Mouse (Mus musculus) midbrain, embryonic 10.5 days (tissue): ENCODE measurements around the gene Sbno2. TPM values are rescaled to one million over a fixed set of nuclear protein-coding genes. Genes with fewer than 3 reads are reported as not detected.

Experiments
- DNase-seq: peaks from one replicate; pipeline ENCODE4 v3.0.0-alpha.2; 2017; ENCODE audit warnings: low spot score
- H3K27ac ChIP-seq: fragments of 300-500 bp; sonication (generic); replicated peaks from 2 replicates; pipeline ENCODE4 v1.5.1; 2016; ENCODE audit warnings: mild to moderate bottlenecking
- H3K27me3 ChIP-seq: fragments of 300-500 bp; sonication (generic); 2 replicates; pipeline ENCODE4 v1.6.1; 2016; ENCODE audit warnings: low read depth, mild to moderate bottlenecking; ENCODE audit not compliant: poor library complexity, severe bottlenecking
- H3K36me3 ChIP-seq: fragments of 300-500 bp; sonication (generic); 2 replicates; pipeline ENCODE4 v1.6.1; 2016; ENCODE audit warnings: mild to moderate bottlenecking, moderate library complexity
- H3K4me1 ChIP-seq: fragments of 300-500 bp; sonication (generic); 2 replicates; pipeline ENCODE4 v1.6.1; 2016
- H3K4me3 ChIP-seq: fragments of 300-500 bp; sonication (generic); 2 replicates; pipeline ENCODE4 v1.5.1; 2016; ENCODE audit warnings: mild to moderate bottlenecking, moderate library complexity
- H3K9me3 ChIP-seq: fragments of 300-500 bp; sonication (generic); replicated peaks from 2 replicates; pipeline ENCODE4 v1.6.1; 2016; ENCODE audit warnings: mild to moderate bottlenecking
- WGBS: fragments of 180-500 bp; shearing (Covaris S2); methylation state at CpG from one replicate; pipeline ENCODE4 v1.1.7; 2016; 5-methylcytosine and 5-hydroxymethylcytosine counted together
- polyA plus RNA-seq: library from polyadenylated mRNA; unstranded; fragments of >200 nt; fragmentation: Nextera tagmentation; extraction: Ambion mirVana; gene quantifications from 2 replicates; pipeline ENCODE4 v1.2.1, GENCODE M21; 2016

Gene Sbno2
- polyA plus RNA-seq, 1 experiment from 2014 or later, result 15.0 TPM

GRCm38 (mm10) chr10:80091527-80091926 lies 13.8 kb downstream of the Sbno2 start:
- no peaks in the 10 kb centered on the region for H3K9me3 ChIP-seq
- 0 out of 2 replicates have a peak, but pooled peaks cover 4% of the 10 kb centered on the region for H3K36me3 ChIP-seq
- WGBS, result 93% methylated on average over 6 of the region's 6 CpGs
- 0 out of 2 replicates have a peak, but pooled peaks cover 6% of the 10 kb centered on the region for H3K4me1 ChIP-seq
- no peak overlapping the region for H3K27ac ChIP-seq
- no peak overlapping the region for H3K4me3 ChIP-seq
- no peak for DNase-seq
- no peaks in the 10 kb centered on the region for H3K27me3 ChIP-seq

DNA sequence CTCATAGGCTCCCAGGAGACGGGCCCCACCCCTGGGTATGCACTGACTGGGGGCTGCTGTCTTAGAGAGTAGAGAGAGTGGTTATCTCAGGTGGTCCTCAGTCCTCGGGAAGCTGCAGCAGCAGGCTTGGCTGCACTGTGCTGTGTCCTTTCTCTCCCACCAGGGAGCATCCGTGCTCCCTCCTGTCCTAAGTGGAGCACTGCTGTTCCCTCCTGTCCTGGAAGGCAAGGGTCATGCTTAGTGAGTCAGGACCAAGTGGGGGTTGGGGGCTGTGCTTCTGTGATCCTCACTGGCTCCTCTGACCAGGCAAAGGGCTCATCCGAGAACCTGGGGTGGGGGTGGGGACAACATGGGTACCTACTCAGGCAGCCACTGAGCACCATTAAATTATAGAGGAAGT lies 16.2 kb downstream of the Sbno2 start:
- H3K9me3 ChIP-seq, result no peaks in the 10 kb centered on the region
- WGBS, result 58% methylated on average over 4 of the region's 4 CpGs
- no peak for DNase-seq
- H3K27me3 ChIP-seq, result no peaks in the 10 kb centered on the region
- H3K4me1 ChIP-seq, result 0 out of 2 replicates have a peak, but pooled peaks cover 3% of the 10 kb centered on the region
- peaks cover 22% of the 10 kb centered on the region for H3K36me3 ChIP-seq
- no peak overlapping the region for H3K27ac ChIP-seq
- no peak overlapping the region for H3K4me3 ChIP-seq

GRCm38 (mm10) chr10:80087483-80087882 lies 17.9 kb downstream of the Sbno2 start:
- Histone ChIP-seq H3K9me3 (no peaks in the 10 kb centered on the region), H3K27ac (no peak overlapping the region), H3K27me3 (no peaks in the 10 kb centered on the region), H3K4me1 (0 out of 2 replicates have a peak, but pooled peaks cover 3% of the 10 kb centered on the region), H3K36me3 (peaks cover 39% of the 10 kb centered on the region), H3K4me3 (no peak overlapping the region)
- DNase-seq, result no peak
- WGBS, result 93% methylated on average over 8 of the region's 8 CpGs

DNA sequence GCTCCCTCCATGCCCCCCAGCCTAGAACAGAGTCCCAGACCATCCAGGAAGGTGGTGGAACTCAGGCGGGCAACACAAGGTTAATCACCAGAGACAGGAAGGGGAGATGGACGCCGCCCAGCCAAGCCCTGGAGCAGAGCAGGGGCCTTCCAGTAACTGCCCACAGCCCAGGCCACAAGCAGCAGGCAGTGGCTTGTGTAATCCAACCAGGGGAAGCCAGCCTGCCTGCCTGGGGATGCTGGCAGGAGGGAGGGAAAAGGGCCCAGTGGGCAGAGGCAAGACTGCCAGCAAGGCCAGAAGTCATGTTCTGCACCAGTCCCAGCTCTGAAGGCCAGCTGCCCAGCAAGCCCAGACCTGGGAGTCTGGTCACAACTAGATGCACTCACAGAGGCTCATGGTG lies 18.5 kb downstream of the Sbno2 start:
- H3K27me3 ChIP-seq, result no peaks in the 10 kb centered on the region
- H3K4me3 ChIP-seq, result no peak overlapping the region
- WGBS, result 85% methylated on average over 3 of the region's 3 CpGs
- peaks cover 45% of the 10 kb centered on the region for H3K36me3 ChIP-seq
- 0 out of 2 replicates have a peak, but pooled peaks cover 3% of the 10 kb centered on the region for H3K4me1 ChIP-seq
- H3K27ac ChIP-seq, result no peak overlapping the region
- DNase-seq, result no peak
- H3K9me3 ChIP-seq, result no peaks in the 10 kb centered on the region

- H3K36me3 ChIP-seq, result peaks cover 60% of the 10 kb centered on the region
- H3K4me1 ChIP-seq, result 0 out of 2 replicates have a peak, but pooled peaks cover 5% of the 10 kb centered on the region
- 87% methylated on average over 9 of the region's 9 CpGs for WGBS
- no peaks in the 10 kb centered on the region for H3K27me3 ChIP-seq
- H3K27ac ChIP-seq, result no peak overlapping the region
- H3K4me3 ChIP-seq, result no peak overlapping the region
- H3K9me3 ChIP-seq, result no peaks in the 10 kb centered on the region
- no peak for DNase-seq
Observed at GRCm38 (mm10) chr10:80084817-80085487, 20.4 kb downstream of the Sbno2 start.

GRCm38 (mm10) chr10:80081075-80081474 lies 24.3 kb downstream of the Sbno2 start:
- H3K36me3 ChIP-seq, result peaks cover 72% of the 10 kb centered on the region
- 84% methylated on average over 3 of the region's 3 CpGs for WGBS
- H3K4me1 ChIP-seq, result peaks cover 8% of the 10 kb centered on the region; the same call in 1 of the 2 replicates

GRCm38 (mm10) chr10:80080396-80081070 lies 24.8 kb downstream of the Sbno2 start:
- H3K36me3 ChIP-seq, result peaks cover 71% of the 10 kb centered on the region
- no peaks in the 10 kb centered on the region for H3K27me3 ChIP-seq
- H3K4me1 ChIP-seq, result peaks cover 13% of the 10 kb centered on the region
- no peak overlapping the region for H3K27ac ChIP-seq
- no peak for DNase-seq
- no peak overlapping the region for H3K4me3 ChIP-seq
- H3K9me3 ChIP-seq, result no peaks in the 10 kb centered on the region
- WGBS, result 90% methylated on average over 16 of the region's 16 CpGs

More at GRCm38 (mm10) chr10:80081075-80081474, 24.3 kb downstream of the Sbno2 start:
- DNase-seq, result no peak
- no peak overlapping the region for H3K27ac ChIP-seq
- H3K4me3 ChIP-seq, result no peak overlapping the region
- no peaks in the 10 kb centered on the region for H3K27me3 ChIP-seq
- H3K9me3 ChIP-seq, result no peaks in the 10 kb centered on the region

GRCm38 (mm10) chr10:80078366-80078765 lies 27.0 kb downstream of the Sbno2 start:
- 82% methylated on average over 1 of the region's 1 CpGs for WGBS
- Histone ChIP-seq H3K4me3 (no peak overlapping the region), H3K27ac (no peak overlapping the region), H3K9me3 (no peaks in the 10 kb centered on the region), H3K36me3 (peaks cover 50% of the 10 kb centered on the region), H3K27me3 (0 out of 2 replicates have a peak, but pooled peaks cover 6% of the 10 kb centered on the region), H3K4me1 (peaks cover 23% of the 10 kb centered on the region)
- no peak for DNase-seq

DNA sequence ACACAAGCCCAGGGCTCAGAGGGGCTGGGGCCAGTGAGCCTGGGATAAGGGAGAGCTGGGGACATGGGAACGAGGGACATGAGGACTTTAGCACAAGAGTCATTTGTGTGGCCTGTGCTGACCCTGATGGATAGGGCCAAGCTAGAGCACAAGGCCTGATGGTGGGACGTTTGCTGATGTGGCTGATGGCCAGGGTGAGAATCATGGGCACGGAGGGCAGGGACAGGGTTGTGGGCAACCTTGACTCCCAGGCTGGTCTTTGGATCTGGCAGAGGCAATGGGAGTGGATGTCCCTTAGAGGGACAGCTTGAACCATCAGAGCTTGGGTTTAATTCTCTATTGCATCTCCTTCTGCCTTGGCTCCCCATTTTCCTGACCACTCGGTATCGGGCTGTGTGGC lies 28.1 kb downstream of the Sbno2 start:
- peaks cover 23% of the 10 kb centered on the region for H3K4me1 ChIP-seq
- no peaks in the 10 kb centered on the region for H3K9me3 ChIP-seq
- no peak for DNase-seq
- H3K27me3 ChIP-seq, result 0 out of 2 replicates have a peak, but pooled peaks cover 6% of the 10 kb centered on the region
- no peak overlapping the region for H3K4me3 ChIP-seq
- H3K36me3 ChIP-seq, result peaks cover 39% of the 10 kb centered on the region
- 91% methylated on average over 5 of the region's 5 CpGs for WGBS
- no peak overlapping the region for H3K27ac ChIP-seq

GRCm38 (mm10) chr10:80076386-80076785 lies 29.0 kb downstream of the Sbno2 start:
- Histone ChIP-seq H3K27me3 (0 out of 2 replicates have a peak, but pooled peaks cover 6% of the 10 kb centered on the region), H3K4me3 (no peak overlapping the region), H3K9me3 (no peaks in the 10 kb centered on the region), H3K4me1 (peaks cover 27% of the 10 kb centered on the region), H3K27ac (no peak overlapping the region), H3K36me3 (peaks cover 32% of the 10 kb centered on the region)
- 97% methylated on average over 4 of the region's 4 CpGs for WGBS
- no peak for DNase-seq

DNA sequence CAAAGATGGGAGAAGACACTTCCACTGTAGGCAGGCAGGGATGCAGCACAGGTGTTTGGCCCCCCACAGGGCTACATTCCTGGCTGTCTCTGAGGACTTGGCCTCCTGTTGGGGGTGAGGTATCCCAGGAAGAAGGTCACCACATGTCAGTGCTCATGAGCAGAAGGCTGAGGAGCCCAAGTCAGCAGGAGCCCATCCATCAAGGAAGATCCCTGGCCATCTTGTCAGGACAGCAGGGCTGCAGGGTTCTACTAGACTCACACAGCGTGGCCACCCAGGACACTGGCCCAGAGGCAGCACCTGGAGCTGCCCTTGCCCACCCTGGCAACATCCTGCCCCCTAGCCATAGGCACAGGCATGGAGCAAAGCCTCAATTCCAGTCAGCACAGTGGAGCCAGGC lies 29.4 kb downstream of the Sbno2 start:
- Histone ChIP-seq H3K4me1 (peaks cover 30% of the 10 kb centered on the region), H3K27me3 (0 out of 2 replicates have a peak, but pooled peaks cover 6% of the 10 kb centered on the region), H3K4me3 (no peak overlapping the region), H3K27ac (no peak overlapping the region), H3K36me3 (peaks cover 27% of the 10 kb centered on the region), H3K9me3 (no peaks in the 10 kb centered on the region)
- 31% methylated on average over 1 of the region's 1 CpGs for WGBS
- no peak for DNase-seq

DNA sequence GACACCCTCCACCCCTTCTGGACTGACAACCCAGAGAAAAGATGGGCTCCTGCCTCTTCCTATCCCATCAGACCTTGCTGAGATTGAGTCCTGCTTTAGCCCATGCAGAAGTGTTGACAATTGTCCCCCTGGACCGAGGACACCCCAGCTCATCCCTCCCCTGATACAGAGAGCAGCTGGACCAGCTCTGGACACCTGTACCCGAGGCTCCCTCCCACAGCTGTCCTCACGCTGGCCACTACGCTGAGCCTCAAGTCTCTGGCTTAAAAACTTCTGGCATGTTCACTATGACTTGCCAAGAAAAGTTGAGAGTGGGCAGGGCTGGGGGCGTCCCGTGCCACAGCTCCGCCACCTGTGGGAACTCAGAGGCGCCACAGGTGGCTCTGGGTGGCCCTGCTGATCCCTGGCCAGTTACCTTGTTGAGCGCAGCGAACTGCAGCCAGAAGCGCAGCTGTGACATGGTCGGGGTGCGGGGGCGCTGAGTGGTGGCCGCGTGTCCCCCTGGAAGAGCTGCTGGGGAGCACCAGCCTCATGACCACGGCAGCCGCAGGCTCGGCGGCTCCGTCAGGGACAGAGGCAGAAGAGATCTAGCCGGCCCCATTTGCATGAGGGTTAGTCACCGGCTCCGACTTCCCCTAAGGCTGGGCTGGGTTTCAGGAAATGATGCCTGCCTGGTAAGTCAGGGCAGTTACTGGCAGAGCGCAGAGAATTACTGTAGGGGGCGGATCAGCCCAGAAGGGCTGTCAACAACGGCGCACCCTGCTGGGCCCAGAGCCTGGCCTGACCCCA lies 30.4 kb downstream of the Sbno2 start:
- Histone ChIP-seq H3K36me3 (peaks cover 21% of the 10 kb centered on the region), H3K4me3 (peak overlapping the region; percentile 19), H3K27ac (0 out of 2 replicates have a peak overlapping the region, but pooled peaks have one; percentile 39), H3K9me3 (no peaks in the 10 kb centered on the region), H3K27me3 (0 out of 2 replicates have a peak, but pooled peaks cover 6% of the 10 kb centered on the region), H3K4me1 (peaks cover 31% of the 10 kb centered on the region)
- DNase-seq, result peak; percentile 20
- WGBS, result 21% methylated on average over 28 of the region's 28 CpGs
